Mouse (Mus musculus) kidney, embryonic 16.5 days (tissue): ENCODE measurements around the gene Gm20388. TPM values are rescaled to one million over a fixed set of nuclear protein-coding genes. Genes with fewer than 3 reads are reported as not detected.

Source experiments
- ATAC-seq: fragments of 200-750 bp; cut with Nextera tagmentation; 2 replicates; pipeline ENCODE4 v1.8.0; 2017; ENCODE audit warnings: moderate TSS enrichment; ENCODE audit not compliant: low FRiP score, low TSS enrichment
- H3K27ac ChIP-seq: fragments of 300-500 bp; sonication (generic); 2 replicates; pipeline ENCODE4 v1.5.1; 2014; ENCODE audit warnings: low read length
- H3K27me3 ChIP-seq: fragments of 300-500 bp; sonication (generic); 2 replicates; pipeline ENCODE4 v1.6.1; 2014; ENCODE audit warnings: low read length, control low read depth, mixed read lengths; ENCODE audit not compliant: insufficient read depth
- H3K36me3 ChIP-seq: fragments of 300-500 bp; sonication (generic); 2 replicates; pipeline ENCODE4 v1.6.1; 2014; ENCODE audit warnings: low read length, control low read depth, mixed read lengths; ENCODE audit not compliant: insufficient read depth
- H3K4me1 ChIP-seq: fragments of 300-500 bp; sonication (generic); 2 replicates; pipeline ENCODE4 v1.6.1; 2014; ENCODE audit warnings: low read length, control low read depth, mixed read lengths; ENCODE audit not compliant: insufficient read depth
- H3K4me2 ChIP-seq: fragments of 300-500 bp; sonication (generic); replicated peaks from 2 replicates; pipeline ENCODE4 v1.6.1; 2014; ENCODE audit warnings: low read depth, low read length
- H3K4me3 ChIP-seq: fragments of 300-500 bp; sonication (generic); 2 replicates; pipeline ENCODE4 v1.5.1; 2014; ENCODE audit warnings: mild to moderate bottlenecking, low read length
- H3K9ac ChIP-seq: fragments of 300-500 bp; sonication (generic); replicated peaks from 2 replicates; pipeline ENCODE4 v1.6.1; 2014; ENCODE audit warnings: low read length
- H3K9me3 ChIP-seq: fragments of 300-500 bp; sonication (generic); 2 replicates; pipeline ENCODE4 v1.6.1; 2016; ENCODE audit warnings: low read length, control low read depth
- WGBS: fragments of 180-500 bp; shearing (Covaris S2); extraction: QIAGEN DNeasy Blood & Tissue Kit; methylation state at CpG from one replicate; pipeline ENCODE4 v1.1.7; 2014; 5-methylcytosine and 5-hydroxymethylcytosine counted together
- polyA plus RNA-seq: library from polyadenylated mRNA; unstranded; fragments of >200 nt; fragmentation: Nextera tagmentation; extraction: Ambion mirVana; gene quantifications from 2 replicates; pipeline ENCODE4 v1.2.1, GENCODE M21; 2015

Gene Gm20388
- polyA plus RNA-seq, 1 experiment from 2014 or later = 7.7 TPM

- no peak overlapping the region for H3K9ac ChIP-seq
- WGBS = 81% methylated on average over 11 of the region's 11 CpGs
Measured at GRCm38 (mm10) chr8:124056832-124057655, 4146.4 kb downstream of the Gm20388 start.

GRCm38 (mm10) chr8:124066325-124067058 is 4155.9 kb downstream of the Gm20388 start:
- Histone ChIP-seq H3K36me3 (no peaks in the 10 kb centered on the region), H3K4me3 (no peak overlapping the region), H3K27me3 (no peaks in the 10 kb centered on the region), H3K9ac (no peak overlapping the region), H3K27ac (no peak overlapping the region), H3K4me1 (0 out of 2 replicates have a peak, but pooled peaks cover 4% of the 10 kb centered on the region), H3K9me3 (no peaks in the 10 kb centered on the region), H3K4me2 (no peak overlapping the region)
- 47% methylated on average over 4 of the region's 4 CpGs for WGBS
- ATAC-seq = peak; percentile 35; the same call in 1 of the 2 replicates

More at GRCm38 (mm10) chr8:124056832-124057655, 4146.4 kb downstream of the Gm20388 start:
- Histone ChIP-seq H3K36me3 (no peaks in the 10 kb centered on the region), H3K4me1 (no peaks in the 10 kb centered on the region), H3K4me2 (no peak overlapping the region), H3K27me3 (no peaks in the 10 kb centered on the region; the same call in 1 of the 2 replicates), H3K27ac (no peak overlapping the region), H3K9me3 (no peaks in the 10 kb centered on the region), H3K4me3 (no peak overlapping the region)
- ATAC-seq = no peak

DNA sequence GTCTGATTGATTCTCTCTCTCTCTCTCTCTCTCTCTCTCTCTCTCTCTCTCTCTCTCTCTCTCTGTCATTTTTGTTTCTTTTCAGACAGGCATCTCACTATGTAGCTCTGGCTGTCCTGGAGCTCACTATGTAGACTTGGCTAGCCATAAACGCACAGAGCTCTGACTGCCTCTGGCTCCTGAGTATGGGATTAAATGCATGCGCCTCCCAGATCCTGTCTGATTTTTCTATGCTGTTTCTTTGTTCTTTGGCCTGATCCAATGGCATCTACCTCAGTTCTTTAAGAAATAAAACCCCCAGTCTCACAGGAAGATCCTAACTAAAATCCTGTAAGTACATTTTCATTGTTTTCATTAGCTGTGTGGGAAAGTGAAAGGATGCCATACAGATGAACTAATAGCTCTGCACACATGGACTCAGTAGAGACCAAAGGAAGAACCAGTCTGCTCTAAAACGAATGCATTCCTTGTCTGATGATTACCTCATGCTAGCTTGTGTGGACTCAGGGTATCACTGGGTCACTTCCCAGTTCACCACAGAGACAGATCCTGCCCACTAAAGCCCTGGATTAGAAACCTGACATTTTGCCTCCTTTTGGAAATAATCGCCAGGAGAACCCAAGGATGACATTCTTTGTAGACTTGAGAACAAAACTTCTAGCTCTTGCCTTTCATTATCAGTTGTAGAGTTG is 4156.6 kb downstream of the Gm20388 start:
- ATAC-seq = no peak
- no peak overlapping the region for H3K4me3 ChIP-seq
- H3K27ac ChIP-seq = no peak overlapping the region
- 0 out of 2 replicates have a peak, but pooled peaks cover 4% of the 10 kb centered on the region for H3K4me1 ChIP-seq
- no peak overlapping the region for H3K9ac ChIP-seq
- H3K27me3 ChIP-seq = no peaks in the 10 kb centered on the region
- 74% methylated on average over 4 of the region's 4 CpGs for WGBS
- H3K9me3 ChIP-seq = no peaks in the 10 kb centered on the region
- H3K36me3 ChIP-seq = no peaks in the 10 kb centered on the region
- H3K4me2 ChIP-seq = no peak overlapping the region

GRCm38 (mm10) chr8:124070363-124071324 is 4160.0 kb downstream of the Gm20388 start:
- no peak overlapping the region for H3K4me2 ChIP-seq
- H3K27ac ChIP-seq = no peak overlapping the region
- ATAC-seq = no peak
- H3K4me1 ChIP-seq = 0 out of 2 replicates have a peak, but pooled peaks cover 4% of the 10 kb centered on the region
- no peak overlapping the region for H3K9ac ChIP-seq
- no peaks in the 10 kb centered on the region for H3K9me3 ChIP-seq
- H3K36me3 ChIP-seq = no peaks in the 10 kb centered on the region
- no peaks in the 10 kb centered on the region for H3K27me3 ChIP-seq
- H3K4me3 ChIP-seq = no peak overlapping the region
- 27% methylated on average over 18 of the region's 18 CpGs for WGBS

GRCm38 (mm10) chr8:124075977-124076376 is 4165.3 kb downstream of the Gm20388 start:
- Histone ChIP-seq H3K4me2 (no peak overlapping the region), H3K4me3 (no peak overlapping the region), H3K9me3 (no peaks in the 10 kb centered on the region), H3K27ac (no peak overlapping the region), H3K4me1 (peaks cover 8% of the 10 kb centered on the region; the same call in 1 of the 2 replicates), H3K9ac (no peak overlapping the region), H3K27me3 (no peaks in the 10 kb centered on the region), H3K36me3 (no peaks in the 10 kb centered on the region)
- WGBS = 23% methylated on average over 8 of the region's 8 CpGs
- 0 out of 2 replicates have a peak, but pooled peaks have one; percentile 31 for ATAC-seq

DNA sequence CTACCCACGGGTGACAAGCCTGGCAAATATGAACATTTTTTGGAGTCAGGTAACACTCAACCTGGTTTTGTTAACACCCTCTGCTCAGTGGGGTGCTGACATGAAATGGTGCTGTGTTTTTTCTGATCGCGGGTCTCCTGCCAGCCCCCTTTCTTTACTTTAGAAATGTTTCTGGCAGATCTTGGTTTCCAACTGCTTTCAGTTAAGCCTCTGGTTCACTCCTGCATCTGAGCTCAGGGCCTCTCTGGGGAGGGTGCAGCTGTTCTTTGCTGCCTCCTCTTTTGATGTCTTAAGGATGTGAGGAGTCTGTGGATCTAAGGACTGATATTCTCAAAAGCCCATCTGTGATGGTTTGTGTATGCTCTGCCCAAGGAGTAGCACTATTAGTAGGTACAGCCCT is 4165.8 kb downstream of the Gm20388 start:
- H3K27ac ChIP-seq = no peak overlapping the region
- H3K4me2 ChIP-seq = no peak overlapping the region
- H3K36me3 ChIP-seq = no peaks in the 10 kb centered on the region
- 46% methylated on average over 3 of the region's 3 CpGs for WGBS
- H3K4me3 ChIP-seq = no peak overlapping the region
- H3K9ac ChIP-seq = no peak overlapping the region
- peaks cover 8% of the 10 kb centered on the region; the same call in 1 of the 2 replicates for H3K4me1 ChIP-seq
- no peaks in the 10 kb centered on the region for H3K9me3 ChIP-seq
- no peaks in the 10 kb centered on the region for H3K27me3 ChIP-seq
- no peak for ATAC-seq

DNA sequence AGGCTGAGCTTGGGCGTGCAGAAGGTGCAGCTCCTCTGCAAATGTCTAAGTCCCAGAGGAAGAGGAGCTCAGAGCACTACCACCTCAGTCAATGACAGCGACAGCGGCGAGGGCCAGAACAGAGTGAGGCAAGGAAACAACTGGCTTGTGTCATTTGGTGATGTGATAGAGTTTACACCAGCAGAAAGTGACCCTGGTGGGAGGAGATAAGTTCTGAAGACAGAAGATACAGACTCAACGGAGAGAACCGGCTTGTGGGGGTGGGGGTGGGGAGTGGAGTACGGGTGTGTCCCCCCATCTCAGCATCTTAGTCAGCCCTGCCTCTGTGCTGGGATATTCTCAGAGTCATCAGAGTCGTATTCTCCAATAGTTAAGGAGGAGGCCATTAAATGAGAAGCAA is 4166.7 kb downstream of the Gm20388 start:
- no peak overlapping the region for H3K4me3 ChIP-seq
- WGBS = 71% methylated on average over 8 of the region's 8 CpGs
- no peak overlapping the region for H3K27ac ChIP-seq
- ATAC-seq = no peak
- no peaks in the 10 kb centered on the region for H3K36me3 ChIP-seq
- no peaks in the 10 kb centered on the region for H3K9me3 ChIP-seq
- no peaks in the 10 kb centered on the region for H3K27me3 ChIP-seq
- H3K4me1 ChIP-seq = peaks cover 8% of the 10 kb centered on the region; the same call in 1 of the 2 replicates
- H3K4me2 ChIP-seq = no peak overlapping the region
- H3K9ac ChIP-seq = no peak overlapping the region

- H3K9ac ChIP-seq = no peak overlapping the region
- H3K36me3 ChIP-seq = no peaks in the 10 kb centered on the region
- ATAC-seq = no peak
- no peak overlapping the region for H3K27ac ChIP-seq
- H3K4me3 ChIP-seq = no peak overlapping the region
- no peaks in the 10 kb centered on the region for H3K27me3 ChIP-seq
- H3K9me3 ChIP-seq = no peaks in the 10 kb centered on the region
- WGBS = 86% methylated on average over 10 of the region's 10 CpGs
- H3K4me1 ChIP-seq = peaks cover 8% of the 10 kb centered on the region; the same call in 1 of the 2 replicates
- H3K4me2 ChIP-seq = no peak overlapping the region
Measured at GRCm38 (mm10) chr8:124077998-124078397, 4167.4 kb downstream of the Gm20388 start.

DNA sequence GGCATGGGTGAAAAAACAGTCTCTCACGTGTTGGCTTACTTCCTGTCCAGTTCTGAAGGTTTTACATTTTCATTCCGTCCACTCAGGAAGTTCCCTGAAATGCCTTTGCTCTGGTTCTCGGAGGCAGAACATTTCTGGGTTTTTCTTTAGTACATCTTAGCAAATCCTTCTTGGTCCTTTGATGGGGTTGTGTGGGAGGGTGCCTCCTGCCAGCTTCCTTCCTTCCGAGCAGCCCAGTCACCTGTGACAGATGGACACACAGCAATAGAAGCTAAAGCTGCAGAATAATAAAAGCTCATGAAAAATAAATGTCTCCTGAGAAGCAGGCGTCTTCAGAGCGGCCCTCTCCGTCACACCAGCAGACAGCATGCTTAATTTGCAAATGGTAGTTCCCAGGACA is 4168.3 kb downstream of the Gm20388 start:
- 36% methylated on average over 7 of the region's 7 CpGs for WGBS
- Histone ChIP-seq H3K9me3 (no peaks in the 10 kb centered on the region), H3K36me3 (no peaks in the 10 kb centered on the region), H3K4me2 (no peak overlapping the region), H3K4me3 (no peak overlapping the region), H3K27ac (no peak overlapping the region), H3K9ac (no peak overlapping the region), H3K4me1 (peaks cover 8% of the 10 kb centered on the region; the same call in 1 of the 2 replicates), H3K27me3 (no peaks in the 10 kb centered on the region)
- no peak for ATAC-seq
